Mouse (Mus musculus) limb, embryonic 11.5 days (tissue): ENCODE measurements at regions not wholly inside any gene's neighbourhood (a gene's known extent, or its start where the extent isn't known, plus 50 kb on each side); places are given as distances from the start of the nearest gene placed in this dataset.

Source experiments
- ATAC-seq: fragments of 200-750 bp; cut with Nextera tagmentation; 2 replicates; pipeline ENCODE4 v1.8.0; 2017; ENCODE audit warnings: low read depth; ENCODE audit not compliant: insufficient number of reproducible peaks, low FRiP score, low TSS enrichment
- DNase-seq: peaks from one replicate; pipeline ENCODE4 v3.0.0-alpha.2; 2015; ENCODE audit warnings: low spot score
- H3K27ac ChIP-seq: fragments of 300-500 bp; sonication (generic); replicated peaks from 2 replicates; pipeline ENCODE4 v1.5.1; 2014; ENCODE audit warnings: low read depth, mild to moderate bottlenecking, low read length
- H3K27me3 ChIP-seq: fragments of 300-500 bp; sonication (generic); 2 replicates; pipeline ENCODE4 v1.6.1; 2014; ENCODE audit warnings: mild to moderate bottlenecking, low read length, mixed read lengths; ENCODE audit not compliant: control insufficient read depth, insufficient read depth
- H3K36me3 ChIP-seq: fragments of 300-500 bp; sonication (generic); 2 replicates; pipeline ENCODE4 v1.6.1; 2014; ENCODE audit warnings: mild to moderate bottlenecking, low read length, moderate library complexity, mixed read lengths; ENCODE audit not compliant: control insufficient read depth, insufficient read depth
- H3K4me1 ChIP-seq: fragments of 300-500 bp; sonication (generic); 2 replicates; pipeline ENCODE4 v1.6.1; 2014; ENCODE audit warnings: low read length, mixed read lengths; ENCODE audit not compliant: control insufficient read depth, insufficient read depth
- H3K4me2 ChIP-seq: fragments of 300-500 bp; sonication (generic); 2 replicates; pipeline ENCODE4 v1.6.1; 2014; ENCODE audit warnings: low read depth, mild to moderate bottlenecking, moderate library complexity; ENCODE audit not compliant: severe bottlenecking
- H3K4me3 ChIP-seq: fragments of 300-500 bp; sonication (generic); 2 replicates; pipeline ENCODE4 v1.5.1; 2014; ENCODE audit warnings: low read depth, low read length
- H3K9ac ChIP-seq: fragments of 300-500 bp; sonication (generic); 2 replicates; pipeline ENCODE4 v1.6.1; 2014; ENCODE audit warnings: mild to moderate bottlenecking, low read length
- H3K9me3 ChIP-seq: fragments of 300-500 bp; sonication (generic); 2 replicates; pipeline ENCODE4 v1.6.1; 2016; ENCODE audit warnings: low read length; ENCODE audit not compliant: control insufficient read depth
- WGBS: fragments of 180-500 bp; shearing (Covaris S2); extraction: QIAGEN DNeasy Blood & Tissue Kit; methylation state at CpG from one replicate; pipeline ENCODE4 v1.1.7; 2014; 5-methylcytosine and 5-hydroxymethylcytosine counted together

DNA sequence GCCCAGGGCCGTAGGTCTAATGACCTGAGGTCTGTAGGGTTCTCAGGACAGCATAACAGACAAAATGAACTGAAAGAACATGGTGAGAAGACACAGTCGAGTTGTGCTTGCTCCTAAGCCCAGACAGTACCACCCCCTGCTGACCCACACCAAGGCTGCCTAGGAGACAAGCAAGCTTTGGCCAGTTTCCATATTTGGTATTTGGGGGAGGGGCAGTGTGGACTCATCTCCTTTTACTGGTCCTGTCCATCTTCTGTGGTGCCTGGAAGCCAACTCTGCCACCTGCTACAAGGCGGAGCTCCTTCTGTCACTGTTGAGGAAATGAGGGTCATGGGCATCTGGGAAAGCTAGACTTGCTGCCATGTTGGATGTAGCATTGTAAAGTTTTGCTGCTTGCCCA lies 68.9 kb downstream of the Tex29 start:
- no peak overlapping the region for H3K4me2 ChIP-seq
- no peaks in the 10 kb centered on the region for H3K36me3 ChIP-seq
- DNase-seq (no peak), ATAC-seq (no peak)
- H3K9me3 ChIP-seq, result no peaks in the 10 kb centered on the region
- H3K27me3 ChIP-seq, result no peaks in the 10 kb centered on the region
- WGBS, result 71% methylated on average over 3 of the region's 3 CpGs
- no peak overlapping the region for H3K4me3 ChIP-seq
- no peak overlapping the region for H3K9ac ChIP-seq
- no peaks in the 10 kb centered on the region for H3K4me1 ChIP-seq
- H3K27ac ChIP-seq, result no peak overlapping the region

DNA sequence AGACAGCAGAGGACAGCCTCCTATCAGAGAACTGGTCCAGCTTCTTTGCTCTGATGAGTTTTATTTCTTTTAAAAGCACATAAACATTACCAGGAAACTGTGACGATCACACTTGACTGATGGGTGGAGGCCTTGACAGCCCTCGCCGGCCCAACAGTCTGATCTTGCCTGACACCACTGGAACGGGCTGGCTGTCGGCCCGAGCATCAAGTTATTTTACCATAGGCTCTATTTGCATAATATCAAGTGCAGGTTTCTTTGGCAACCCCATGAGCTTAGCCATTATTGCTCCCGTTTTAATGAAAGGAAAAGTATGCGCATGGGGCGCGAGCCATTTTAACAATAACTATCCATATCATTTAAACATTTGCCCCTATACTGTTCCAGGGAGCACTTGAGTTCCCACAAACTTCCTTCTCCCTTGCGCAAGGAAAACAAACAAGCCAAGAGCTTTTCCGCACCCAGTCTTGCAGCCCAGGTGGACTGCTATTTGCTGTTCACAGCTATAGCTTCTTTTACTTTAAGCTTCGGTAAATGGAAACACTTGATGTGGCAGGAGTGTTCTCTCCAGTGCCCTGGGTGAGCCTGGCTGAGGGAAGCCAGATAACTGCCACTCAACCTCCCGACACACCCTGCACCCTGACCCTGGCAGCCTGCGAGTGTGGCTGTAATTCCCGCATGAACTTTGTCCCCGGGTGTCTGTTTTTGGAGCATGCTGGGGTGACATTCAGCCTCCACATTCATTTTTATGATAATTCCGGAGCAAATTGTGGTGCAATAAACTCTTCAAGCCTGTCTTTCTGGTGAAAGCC lies 71.6 kb downstream of the Tex29 start:
- no peak for DNase-seq

DNA sequence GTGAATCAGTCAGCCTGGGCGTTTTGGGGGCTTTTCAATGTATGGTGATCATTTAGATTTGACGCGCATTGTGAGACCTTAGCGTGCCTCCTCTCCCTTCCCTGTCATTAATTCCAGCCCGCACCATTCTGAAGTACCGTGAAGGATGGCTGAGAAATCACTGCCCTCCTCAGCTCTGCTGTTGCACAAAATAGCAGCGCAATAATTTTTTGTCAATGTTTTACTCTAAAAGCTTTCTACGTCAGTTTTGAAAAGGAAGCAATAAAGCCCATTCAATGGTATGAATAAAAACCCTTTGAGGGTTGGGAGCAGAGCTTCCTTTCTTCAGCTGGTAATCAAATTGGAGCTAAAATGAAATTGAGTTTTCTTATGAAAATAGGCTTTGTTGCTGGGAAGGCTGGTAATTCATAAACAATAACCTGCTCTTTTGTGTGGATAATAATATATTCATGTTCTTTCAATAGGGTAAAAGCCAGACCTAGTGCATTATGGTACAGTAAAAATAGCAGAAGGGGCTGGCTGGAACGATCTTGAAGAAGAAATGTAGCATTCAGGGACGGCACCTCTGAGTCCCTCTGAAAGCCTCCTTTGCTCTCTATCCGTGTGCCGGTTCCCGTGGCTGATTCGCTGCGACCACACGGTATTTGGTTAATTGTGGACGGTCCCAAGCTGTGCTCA lies 72.3 kb downstream of the Tex29 start:
- H3K27me3 ChIP-seq, result no peaks in the 10 kb centered on the region
- WGBS, result 83% methylated on average over 17 of the region's 17 CpGs
- H3K4me2 ChIP-seq, result no peak overlapping the region
- H3K9ac ChIP-seq, result no peak overlapping the region
- no peaks in the 10 kb centered on the region for H3K9me3 ChIP-seq
- DNase-seq, result no peak
- H3K4me1 ChIP-seq, result peaks cover 3% of the 10 kb centered on the region
- no peak overlapping the region for H3K4me3 ChIP-seq
- no peaks in the 10 kb centered on the region for H3K36me3 ChIP-seq
- H3K27ac ChIP-seq, result no peak overlapping the region
- ATAC-seq, result no peak

More for the DNA sequence above, 71.6 kb downstream of the Tex29 start:
- WGBS, result 79% methylated on average over 18 of the region's 18 CpGs
- no peak overlapping the region for H3K4me2 ChIP-seq
- H3K27me3 ChIP-seq, result no peaks in the 10 kb centered on the region
- H3K36me3 ChIP-seq, result no peaks in the 10 kb centered on the region
- peaks cover 3% of the 10 kb centered on the region for H3K4me1 ChIP-seq
- no peak for ATAC-seq
- no peaks in the 10 kb centered on the region for H3K9me3 ChIP-seq
- no peak overlapping the region for H3K27ac ChIP-seq
- H3K4me3 ChIP-seq, result no peak overlapping the region
- no peak overlapping the region for H3K9ac ChIP-seq

DNA sequence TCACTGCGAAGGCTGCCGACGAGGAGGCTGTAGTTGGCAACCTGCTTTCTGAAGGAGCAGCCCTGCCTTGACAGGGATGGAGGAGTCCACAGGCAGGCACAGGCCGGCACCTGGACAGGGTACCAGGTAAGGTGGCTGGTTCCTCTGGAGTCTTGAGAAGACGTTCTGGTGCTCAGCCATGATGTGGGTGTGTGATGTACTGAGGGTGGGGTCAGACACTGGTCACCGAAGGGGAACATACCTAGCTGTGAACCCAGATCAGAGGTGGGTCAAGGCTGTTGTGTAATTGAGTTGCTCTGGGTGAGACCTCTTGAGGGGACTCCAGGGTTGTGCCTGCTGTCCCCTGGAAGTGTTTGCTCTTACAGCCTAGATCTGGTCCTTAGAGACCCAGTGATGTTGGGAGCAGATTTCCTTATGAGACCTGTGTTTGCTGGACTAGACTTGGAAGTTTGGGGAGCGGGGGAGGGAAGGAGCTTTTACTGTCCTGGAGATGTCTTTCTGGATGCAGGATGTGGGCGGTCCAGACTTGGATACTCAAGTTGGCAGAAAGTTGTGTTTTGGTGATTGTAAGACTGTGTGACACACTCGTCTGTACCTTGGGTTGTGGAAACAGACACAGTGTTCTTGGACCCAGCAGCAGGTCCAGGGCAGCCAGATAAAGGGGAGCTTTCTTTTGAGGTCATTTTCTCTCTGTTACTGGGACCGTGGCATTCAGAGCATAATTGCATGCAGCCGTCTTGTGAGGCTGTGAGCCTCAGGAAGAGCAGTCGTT lies 73.0 kb downstream of the Tex29 start:
- ATAC-seq (no peak), DNase-seq (no peak)
- 62% methylated on average over 12 of the region's 12 CpGs for WGBS
- peaks cover 3% of the 10 kb centered on the region for H3K4me1 ChIP-seq
- no peak overlapping the region for H3K4me2 ChIP-seq
- H3K27ac ChIP-seq, result no peak overlapping the region
- no peaks in the 10 kb centered on the region for H3K27me3 ChIP-seq
- no peaks in the 10 kb centered on the region for H3K9me3 ChIP-seq
- no peaks in the 10 kb centered on the region for H3K36me3 ChIP-seq
- H3K4me3 ChIP-seq, result no peak overlapping the region
- no peak overlapping the region for H3K9ac ChIP-seq

DNA sequence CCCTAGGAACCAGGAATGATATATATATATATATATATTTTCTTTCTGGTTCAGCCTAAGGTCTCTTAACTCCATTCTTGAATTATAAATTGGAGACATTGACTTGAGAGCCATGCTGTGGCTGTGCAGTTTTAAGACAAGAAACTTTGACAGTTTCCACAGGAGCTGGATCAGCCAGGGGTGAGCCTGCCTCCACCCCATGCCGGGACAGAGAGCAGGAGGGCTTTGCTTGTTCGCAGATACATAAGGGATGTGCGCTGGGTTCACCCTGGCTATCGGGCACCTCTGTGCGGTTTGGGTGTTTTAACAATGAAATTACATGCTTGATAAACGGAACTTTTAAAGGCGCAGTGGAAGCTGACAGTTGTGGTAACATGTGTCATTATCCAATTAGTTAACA lies 73.9 kb downstream of the Tex29 start:
- WGBS, result 67% methylated on average over 7 of the region's 7 CpGs
- Histone ChIP-seq H3K4me1 (peaks cover 3% of the 10 kb centered on the region), H3K36me3 (no peaks in the 10 kb centered on the region), H3K27ac (no peak overlapping the region), H3K4me3 (no peak overlapping the region), H3K4me2 (no peak overlapping the region), H3K27me3 (no peaks in the 10 kb centered on the region), H3K9me3 (no peaks in the 10 kb centered on the region), H3K9ac (no peak overlapping the region)
- ATAC-seq (no peak), DNase-seq (no peak)

DNA sequence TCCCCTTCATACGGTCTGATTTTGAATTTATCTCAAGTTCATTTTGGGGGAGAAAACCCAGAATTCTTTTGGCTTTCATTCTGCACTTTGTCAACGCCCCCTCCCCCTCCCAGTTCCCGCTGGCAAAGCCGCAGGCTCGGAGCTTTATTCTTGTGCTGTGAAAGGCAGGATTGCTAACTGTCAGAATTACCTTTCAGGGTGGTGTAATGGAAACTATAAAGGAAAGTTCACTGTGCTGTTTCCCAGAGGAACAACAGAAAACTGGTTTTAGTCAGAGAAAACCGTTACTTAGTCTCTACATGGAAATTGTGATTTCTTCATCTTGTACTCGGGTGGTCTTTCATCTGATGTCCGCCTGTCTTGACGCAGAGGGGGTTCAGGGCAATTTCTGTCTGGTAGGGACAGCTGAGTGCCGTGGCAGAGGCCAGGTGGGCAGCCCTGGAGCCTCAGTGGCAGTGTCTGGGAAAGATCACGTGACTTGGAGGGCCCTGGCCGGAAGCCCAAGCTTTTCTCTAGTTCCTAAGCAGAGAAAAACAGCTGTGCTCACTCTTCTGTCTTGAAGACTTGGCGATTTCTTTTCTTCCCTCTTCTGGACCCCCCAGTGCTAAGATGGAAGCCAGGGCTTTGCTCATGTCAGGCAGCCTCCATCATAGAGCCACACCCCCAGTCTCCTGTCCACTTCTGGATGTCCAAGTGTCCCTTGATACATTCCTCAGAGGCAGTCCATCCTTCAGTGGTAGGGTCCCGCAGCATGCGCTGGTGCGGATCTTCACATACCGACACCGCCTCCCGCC lies 74.6 kb downstream of the Tex29 start:
- H3K9ac ChIP-seq, result peak overlapping the region; percentile 40
- peaks cover 3% of the 10 kb centered on the region for H3K4me1 ChIP-seq
- no peaks in the 10 kb centered on the region for H3K27me3 ChIP-seq
- no peak overlapping the region for H3K4me3 ChIP-seq
- peak; percentile 29 for DNase-seq
- H3K9me3 ChIP-seq, result no peaks in the 10 kb centered on the region
- 47% methylated on average over 19 of the region's 19 CpGs for WGBS
- peak overlapping the region; percentile 20; the same call in 1 of the 2 replicates for H3K4me2 ChIP-seq
- no peak for ATAC-seq
- no peak overlapping the region for H3K27ac ChIP-seq
- no peaks in the 10 kb centered on the region for H3K36me3 ChIP-seq

DNA sequence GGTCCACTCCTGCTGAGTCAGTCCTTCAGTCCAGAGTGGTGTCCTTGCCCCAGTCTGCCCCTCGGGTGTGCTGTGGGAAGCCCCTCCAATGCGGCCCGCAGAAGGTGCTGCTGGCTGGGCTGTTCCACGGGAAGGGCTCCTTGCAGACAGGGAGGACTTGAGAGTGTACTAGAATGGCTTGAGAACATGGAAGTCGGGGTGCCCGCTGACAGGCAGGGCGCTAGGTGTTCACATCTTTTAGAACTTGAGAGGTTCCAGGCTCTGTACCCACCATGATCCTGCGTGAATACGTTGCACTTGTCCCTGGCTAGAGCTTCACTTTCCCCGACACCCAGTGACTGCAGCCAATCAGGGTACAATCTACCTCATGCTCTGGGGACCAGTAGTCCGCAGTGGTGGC lies 75.4 kb downstream of the Tex29 start:
- Histone ChIP-seq H3K27me3 (no peaks in the 10 kb centered on the region), H3K9ac (no peak overlapping the region), H3K36me3 (no peaks in the 10 kb centered on the region), H3K4me1 (peaks cover 3% of the 10 kb centered on the region), H3K4me3 (no peak overlapping the region), H3K9me3 (no peaks in the 10 kb centered on the region), H3K4me2 (no peak overlapping the region), H3K27ac (no peak overlapping the region)
- WGBS, result 88% methylated on average over 11 of the region's 11 CpGs
- no peak for DNase-seq
- ATAC-seq, result no peak

DNA sequence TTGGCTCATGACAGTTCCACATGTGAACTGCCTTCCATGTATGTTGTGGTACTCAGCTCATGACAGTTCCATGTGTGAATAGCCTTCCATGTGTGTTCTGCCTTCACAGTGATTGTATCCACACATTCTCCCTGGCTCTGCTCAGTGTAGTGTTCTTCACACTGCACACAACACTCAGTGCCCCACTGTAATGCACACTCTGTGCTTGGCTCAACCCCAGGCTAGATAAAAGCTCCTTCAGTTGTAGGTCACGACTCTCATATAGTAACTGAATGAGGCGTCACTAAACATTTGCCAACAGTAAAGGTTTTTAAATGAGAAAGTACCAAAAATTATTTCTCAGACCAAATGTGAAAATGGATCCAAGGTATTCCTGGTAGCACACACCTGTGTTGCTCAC lies 79.6 kb downstream of the Tex29 start:
- Histone ChIP-seq H3K27me3 (no peaks in the 10 kb centered on the region), H3K4me1 (peaks cover 2% of the 10 kb centered on the region), H3K4me2 (no peak overlapping the region), H3K27ac (no peak overlapping the region), H3K36me3 (no peaks in the 10 kb centered on the region), H3K9ac (no peak overlapping the region), H3K4me3 (no peak overlapping the region), H3K9me3 (no peaks in the 10 kb centered on the region)
- DNase-seq (no peak), ATAC-seq (no peak)
- 89% methylated on average over 2 of the region's 2 CpGs for WGBS
